Mouse (Mus musculus) lung, postnatal 0 days (tissue): ENCODE measurements around the gene Gm6583.

ENCODE experiments used
- CTCF ChIP-seq: IDR thresholded peaks from 2 replicates; pipeline ENCODE4 v1.5.1; 2016; ENCODE audit warnings: antibody characterized with exemption, mild to moderate bottlenecking
- EP300 ChIP-seq: IDR thresholded peaks from 2 replicates; pipeline ENCODE4 v1.6.1; 2016; ENCODE audit warnings: antibody characterized with exemption, mild to moderate bottlenecking, control low read depth

DNA sequence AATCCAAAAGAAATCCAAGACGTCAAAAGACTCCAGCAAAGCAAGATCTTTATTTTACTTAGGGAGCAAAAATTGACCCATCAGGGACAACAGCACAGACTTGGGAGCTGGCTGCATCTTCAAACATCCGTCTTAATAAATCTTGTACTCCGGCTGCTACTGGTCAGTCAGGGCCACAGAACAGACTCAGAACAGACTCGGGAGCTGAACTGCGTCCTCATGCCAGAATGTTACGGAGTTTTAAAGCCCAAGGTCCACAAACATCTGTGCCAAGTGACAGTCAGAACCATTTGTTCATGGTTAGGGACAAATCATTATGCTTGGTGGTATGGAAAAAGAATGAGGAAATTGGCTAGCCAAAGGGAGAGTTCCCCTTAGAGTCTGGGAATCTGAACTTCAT, 32.6 kb downstream of the Gm6583 start:
- TF ChIP-seq CTCF (no peak), EP300 (no peak)
